Mouse (Mus musculus) limb, embryonic 10.5 days (tissue): ENCODE measurements around the gene Lrmda. TPM values are rescaled to one million over a fixed set of nuclear protein-coding genes. Genes with fewer than 3 reads are reported as not detected.

Source experiments
- DNase-seq: peaks from one replicate; pipeline ENCODE4 v3.0.0-alpha.2; 2017; ENCODE audit warnings: low spot score
- H3K27ac ChIP-seq: fragments of 300-500 bp; sonication (generic); 2 replicates; pipeline ENCODE4 v1.5.1; 2016; ENCODE audit warnings: mild to moderate bottlenecking
- H3K27me3 ChIP-seq: fragments of 300-500 bp; sonication (generic); 2 replicates; pipeline ENCODE4 v1.6.1; 2016; ENCODE audit warnings: low read depth, mild to moderate bottlenecking; ENCODE audit not compliant: poor library complexity, severe bottlenecking
- H3K36me3 ChIP-seq: fragments of 300-500 bp; sonication (generic); 2 replicates; pipeline ENCODE4 v1.6.1; 2016; ENCODE audit warnings: mild to moderate bottlenecking, moderate library complexity
- H3K4me1 ChIP-seq: fragments of 300-500 bp; sonication (generic); 2 replicates; pipeline ENCODE4 v1.6.1; 2016
- H3K4me3 ChIP-seq: fragments of 300-500 bp; sonication (generic); 2 replicates; pipeline ENCODE4 v1.5.1; 2016; ENCODE audit warnings: mild to moderate bottlenecking, moderate library complexity
- H3K9me3 ChIP-seq: fragments of 300-500 bp; sonication (generic); replicated peaks from 2 replicates; pipeline ENCODE4 v1.6.1; 2016; ENCODE audit warnings: mild to moderate bottlenecking
- WGBS: fragments of 180-500 bp; shearing (Covaris S2); methylation state at CpG from one replicate; pipeline ENCODE4 v1.1.7; 2016; 5-methylcytosine and 5-hydroxymethylcytosine counted together
- polyA plus RNA-seq: library from polyadenylated mRNA; unstranded; fragments of >200 nt; fragmentation: Nextera tagmentation; extraction: Ambion mirVana; gene quantifications from 2 replicates; pipeline ENCODE4 v1.2.1, GENCODE M21; 2016

Lrmda gene
- polyA plus RNA-seq, 1 experiment from 2014 or later, result 0.48 TPM

- peaks cover 14% of the 10 kb centered on the region for H3K4me1 ChIP-seq
- H3K4me3 ChIP-seq, result no peak overlapping the region
- DNase-seq, result no peak
- 73% methylated on average over 6 of the region's 6 CpGs for WGBS
- H3K36me3 ChIP-seq, result no peaks in the 10 kb centered on the region
- 0 out of 2 replicates have a peak, but pooled peaks cover 9% of the 10 kb centered on the region for H3K27me3 ChIP-seq
- no peak overlapping the region for H3K27ac ChIP-seq
- H3K9me3 ChIP-seq, result no peaks in the 10 kb centered on the region
These were observed 345.4 kb downstream of the Lrmda start for GRCm38 (mm10) chr14:22364771-22365355.

- H3K27me3 ChIP-seq, result 0 out of 2 replicates have a peak, but pooled peaks cover 22% of the 10 kb centered on the region
- H3K27ac ChIP-seq, result no peak overlapping the region
- H3K4me3 ChIP-seq, result no peak overlapping the region
- no peaks in the 10 kb centered on the region for H3K9me3 ChIP-seq
- H3K36me3 ChIP-seq, result no peaks in the 10 kb centered on the region
- DNase-seq, result no peak
- 92% methylated on average over 4 of the region's 4 CpGs for WGBS
- H3K4me1 ChIP-seq, result peaks cover 22% of the 10 kb centered on the region
These were observed 348.1 kb downstream of the Lrmda start for GRCm38 (mm10) chr14:22367615-22368014.

- Histone ChIP-seq H3K4me3 (no peak overlapping the region), H3K27me3 (peaks cover 30% of the 10 kb centered on the region; the same call in 1 of the 2 replicates), H3K27ac (no peak overlapping the region), H3K36me3 (no peaks in the 10 kb centered on the region), H3K4me1 (peaks cover 17% of the 10 kb centered on the region), H3K9me3 (no peaks in the 10 kb centered on the region)
- no peak for DNase-seq
- 40% methylated on average over 8 of the region's 8 CpGs for WGBS
These were observed 351.6 kb downstream of the Lrmda start for GRCm38 (mm10) chr14:22371136-22371535.

- no peak for DNase-seq
- 91% methylated on average over 9 of the region's 9 CpGs for WGBS
- no peaks in the 10 kb centered on the region for H3K36me3 ChIP-seq
- no peak overlapping the region for H3K27ac ChIP-seq
- H3K9me3 ChIP-seq, result no peaks in the 10 kb centered on the region
- peaks cover 18% of the 10 kb centered on the region for H3K4me1 ChIP-seq
- no peak overlapping the region for H3K4me3 ChIP-seq
- peaks cover 26% of the 10 kb centered on the region; the same call in 1 of the 2 replicates for H3K27me3 ChIP-seq
These were observed 353.3 kb downstream of the Lrmda start for GRCm38 (mm10) chr14:22372666-22373360.

- no peaks in the 10 kb centered on the region for H3K36me3 ChIP-seq
- H3K27me3 ChIP-seq, result peaks cover 24% of the 10 kb centered on the region; the same call in 1 of the 2 replicates
- no peak overlapping the region for H3K4me3 ChIP-seq
- peaks cover 22% of the 10 kb centered on the region for H3K4me1 ChIP-seq
- WGBS, result 57% methylated on average over 3 of the region's 3 CpGs
- H3K9me3 ChIP-seq, result no peaks in the 10 kb centered on the region
- no peak overlapping the region for H3K27ac ChIP-seq
- DNase-seq, result no peak
These were observed 353.8 kb downstream of the Lrmda start for GRCm38 (mm10) chr14:22373361-22373745.

GRCm38 (mm10) chr14:22377148-22377547, 357.6 kb downstream of the Lrmda start:
- WGBS, result 95% methylated on average over 1 of the region's 1 CpGs

GRCm38 (mm10) chr14:22382101-22382500, 362.6 kb downstream of the Lrmda start:
- no peak for DNase-seq
- WGBS, result 85% methylated on average over 4 of the region's 4 CpGs
- H3K27ac ChIP-seq, result no peak overlapping the region
- H3K4me1 ChIP-seq, result peaks cover 9% of the 10 kb centered on the region
- H3K27me3 ChIP-seq, result peaks cover 38% of the 10 kb centered on the region
- H3K4me3 ChIP-seq, result no peak overlapping the region
- H3K9me3 ChIP-seq, result no peaks in the 10 kb centered on the region
- H3K36me3 ChIP-seq, result no peaks in the 10 kb centered on the region

More at GRCm38 (mm10) chr14:22377148-22377547, 357.6 kb downstream of the Lrmda start:
- no peak for DNase-seq
- Histone ChIP-seq H3K27ac (no peak overlapping the region), H3K4me1 (peaks cover 18% of the 10 kb centered on the region), H3K27me3 (peaks cover 28% of the 10 kb centered on the region; the same call in 1 of the 2 replicates), H3K4me3 (no peak overlapping the region), H3K9me3 (no peaks in the 10 kb centered on the region), H3K36me3 (no peaks in the 10 kb centered on the region)

GRCm38 (mm10) chr14:22393616-22394015, 374.1 kb downstream of the Lrmda start:
- no peaks in the 10 kb centered on the region for H3K36me3 ChIP-seq
- peaks cover 55% of the 10 kb centered on the region for H3K27me3 ChIP-seq
- H3K27ac ChIP-seq, result no peak overlapping the region
- WGBS, result 32% methylated on average over 10 of the region's 10 CpGs
- no peak for DNase-seq
- no peaks in the 10 kb centered on the region for H3K9me3 ChIP-seq
- no peak overlapping the region for H3K4me3 ChIP-seq
- peaks cover 7% of the 10 kb centered on the region; the same call in 1 of the 2 replicates for H3K4me1 ChIP-seq

GRCm38 (mm10) chr14:22402411-22402810, 382.9 kb downstream of the Lrmda start:
- Histone ChIP-seq H3K4me3 (no peak overlapping the region), H3K36me3 (no peaks in the 10 kb centered on the region), H3K9me3 (no peaks in the 10 kb centered on the region), H3K27ac (no peak overlapping the region; the same call in 1 of the 2 replicates), H3K4me1 (peaks cover 43% of the 10 kb centered on the region), H3K27me3 (peaks cover 30% of the 10 kb centered on the region)
- 37% methylated on average over 4 of the region's 4 CpGs for WGBS
- no peak for DNase-seq

GRCm38 (mm10) chr14:22406623-22407022, 387.1 kb downstream of the Lrmda start:
- H3K4me1 ChIP-seq, result peaks cover 46% of the 10 kb centered on the region
- H3K36me3 ChIP-seq, result no peaks in the 10 kb centered on the region
- no peaks in the 10 kb centered on the region for H3K9me3 ChIP-seq
- H3K27ac ChIP-seq, result peak overlapping the region; percentile 42; the same call in 1 of the 2 replicates
- DNase-seq, result no peak
- 84% methylated on average over 5 of the region's 5 CpGs for WGBS
- H3K27me3 ChIP-seq, result peaks cover 31% of the 10 kb centered on the region
- no peak overlapping the region for H3K4me3 ChIP-seq

GRCm38 (mm10) chr14:22410826-22411225, 391.3 kb downstream of the Lrmda start:
- H3K4me3 ChIP-seq, result no peak overlapping the region
- DNase-seq, result no peak
- 85% methylated on average over 1 of the region's 1 CpGs for WGBS

GRCm38 (mm10) chr14:22413220-22413619, 393.7 kb downstream of the Lrmda start:
- Histone ChIP-seq H3K4me1 (no peaks in the 10 kb centered on the region), H3K4me3 (no peak overlapping the region), H3K27me3 (peaks cover 44% of the 10 kb centered on the region), H3K9me3 (no peaks in the 10 kb centered on the region), H3K27ac (no peak overlapping the region), H3K36me3 (no peaks in the 10 kb centered on the region)
- WGBS, result 93% methylated on average over 7 of the region's 7 CpGs
- no peak for DNase-seq

More at GRCm38 (mm10) chr14:22410826-22411225, 391.3 kb downstream of the Lrmda start:
- H3K4me1 ChIP-seq, result peaks cover 14% of the 10 kb centered on the region
- no peaks in the 10 kb centered on the region for H3K9me3 ChIP-seq
- no peak overlapping the region for H3K27ac ChIP-seq
- H3K36me3 ChIP-seq, result no peaks in the 10 kb centered on the region
- H3K27me3 ChIP-seq, result peaks cover 54% of the 10 kb centered on the region

- Histone ChIP-seq H3K27ac (no peak overlapping the region), H3K4me1 (peaks cover 11% of the 10 kb centered on the region; the same call in 1 of the 2 replicates), H3K36me3 (no peaks in the 10 kb centered on the region), H3K9me3 (no peaks in the 10 kb centered on the region), H3K27me3 (peaks cover 38% of the 10 kb centered on the region), H3K4me3 (no peak overlapping the region)
- 91% methylated on average over 3 of the region's 3 CpGs for WGBS
- no peak for DNase-seq
These were observed 398.2 kb downstream of the Lrmda start for GRCm38 (mm10) chr14:22417706-22418105.
